Mouse (Mus musculus): ENCODE results near the gene Msh2.

DNA sequence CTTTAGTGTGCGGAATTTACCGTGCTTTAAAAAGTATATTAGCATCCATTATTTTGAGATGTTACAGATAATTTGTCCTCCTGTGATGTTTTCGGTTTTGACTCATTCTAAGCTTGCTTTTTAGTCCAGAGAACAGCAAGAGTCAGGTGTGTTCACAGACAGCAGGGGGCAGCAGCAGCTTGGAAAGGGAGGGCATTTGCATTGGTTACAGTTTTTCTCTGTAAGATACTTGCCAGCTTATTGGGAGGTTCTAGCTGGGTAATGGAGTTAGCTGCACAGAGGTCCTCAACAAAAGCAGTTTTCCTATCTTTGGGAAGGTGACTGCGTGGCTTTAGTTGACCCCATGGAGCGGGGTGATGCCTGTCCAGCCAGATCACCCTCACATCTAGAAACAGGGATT is 19.8 kb downstream of the Msh2 start:
- TF ChIP-seq CTCF (IDR thresholded peaks at IDR 0.05; ENCODE audit: low read depth) (peak; percentile 91), EP300 (optimal IDR thresholded peaks at IDR 0.05) (no peak)

Measured in stomach, postnatal 0 days (tissue).